Mouse (Mus musculus): ENCODE measurements around the gene Prl2c1. TPM values are rescaled to one million over a fixed set of nuclear protein-coding genes. Genes with fewer than 3 reads are reported as not detected.
"Not testable (repeated sequence)": the region's sequence is repeated elsewhere in the genome, so short reads cannot be mapped to it uniquely, and the experiment has no call there.

Prl2c1 gene
- not detected in 2 replicates for polyA plus RNA-seq (2015; fragmentation: Nextera tagmentation; extraction: Ambion mirVana)

DNA sequence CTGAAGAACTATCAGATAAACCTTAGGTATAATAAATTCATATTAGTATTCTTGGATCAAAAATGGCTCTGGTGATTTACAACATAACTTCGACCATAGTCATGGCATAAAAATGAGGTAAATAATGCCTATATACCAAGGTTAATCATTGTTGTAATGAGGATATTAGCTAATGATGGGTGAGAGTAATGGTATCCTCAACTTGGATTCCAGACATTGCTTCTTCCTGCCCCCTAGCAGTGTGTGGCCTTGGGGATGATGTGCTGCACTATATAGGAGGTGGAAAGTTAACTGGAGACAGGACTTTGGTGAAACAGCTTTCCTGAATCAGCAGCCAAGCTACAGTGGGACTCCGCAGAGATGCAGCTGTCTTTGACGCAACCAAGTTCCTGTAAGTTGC lies at the start of gene Prl2c1:
TSS of gene Prl2c1 (plus strand) at position 301 of the 400 bp plus-strand sequence.
- Histone ChIP-seq H3K9me3 (no peaks in the 10 kb centered on the region), H3K36me3 (no peaks in the 10 kb centered on the region), H3K4me3 (replicated peaks) (no peak within 1 kb of the TSS), H3K27me3 (no peaks in the 10 kb centered on the region), H3K27ac (no peak within 1 kb of the TSS), H3K9ac (replicated peaks) (no peak within 1 kb of the TSS), H3K4me2 (replicated peaks) (no peak within 1 kb of the TSS), H3K4me1 (replicated peaks) (no peaks in the 10 kb centered on the region)
- ATAC-seq = no peak
- 93% methylated on average over 3 of the region's 3 CpGs for WGBS

DNA sequence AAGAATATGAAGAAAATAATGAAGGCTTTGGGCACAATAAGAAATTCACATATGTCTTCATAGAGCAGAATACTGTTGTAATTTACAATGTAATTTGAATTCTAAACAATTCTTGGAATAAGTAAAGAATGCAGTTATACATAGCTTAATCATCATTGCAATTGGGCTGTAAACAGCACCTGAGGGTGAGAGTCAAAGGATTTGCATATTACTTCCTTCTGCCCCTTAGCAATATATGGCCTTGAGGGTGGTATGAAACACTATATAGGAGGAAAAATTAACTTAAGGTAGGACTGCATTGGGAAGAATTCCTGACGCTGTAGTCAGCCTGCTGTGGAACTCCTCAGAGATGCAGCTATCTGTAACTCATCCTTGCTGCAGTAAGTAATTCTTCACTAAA lies 47.8 kb upstream of the Prl2c1 start, which contains the start of gene Prl2a1:
TSS of gene Prl2a1 (plus strand) at position 301 of the 400 bp plus-strand sequence.
- no peak for ATAC-seq
- WGBS = 90% methylated on average over 1 of the region's 1 CpGs
- no peak within 1 kb of the TSS for H3K4me3 ChIP-seq (replicated peaks)

DNA sequence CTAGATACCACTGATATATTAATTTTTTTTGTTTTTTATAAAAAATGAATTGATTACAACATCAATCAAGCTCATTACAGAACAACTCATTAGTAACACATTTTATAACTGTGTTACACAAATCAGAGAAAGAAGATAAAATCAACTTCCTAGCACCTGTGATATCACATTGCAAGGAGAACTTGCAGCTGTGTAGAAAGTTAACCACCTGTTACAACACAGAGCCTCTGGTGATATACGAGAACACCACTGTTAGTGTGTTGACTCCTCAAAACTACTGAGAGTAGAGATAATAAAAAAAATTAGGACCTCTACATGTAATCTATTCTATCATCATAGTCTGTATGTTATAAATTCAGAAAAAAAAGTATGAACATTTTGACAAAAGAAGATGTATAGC lies 46.4 kb upstream of the Prl2c1 start:
- WGBS = 89% methylated on average over 1 of the region's 1 CpGs
- ATAC-seq = no peak

More for the DNA sequence above, 47.8 kb upstream of the Prl2c1 start, which contains the start of gene Prl2a1:
- Histone ChIP-seq H3K27me3 (no peaks in the 10 kb centered on the region), H3K9ac (replicated peaks) (no peak within 1 kb of the TSS), H3K4me1 (replicated peaks) (no peaks in the 10 kb centered on the region), H3K36me3 (no peaks in the 10 kb centered on the region), H3K27ac (no peak within 1 kb of the TSS), H3K4me2 (replicated peaks) (no peak within 1 kb of the TSS), H3K9me3 (no peaks in the 10 kb centered on the region)

DNA sequence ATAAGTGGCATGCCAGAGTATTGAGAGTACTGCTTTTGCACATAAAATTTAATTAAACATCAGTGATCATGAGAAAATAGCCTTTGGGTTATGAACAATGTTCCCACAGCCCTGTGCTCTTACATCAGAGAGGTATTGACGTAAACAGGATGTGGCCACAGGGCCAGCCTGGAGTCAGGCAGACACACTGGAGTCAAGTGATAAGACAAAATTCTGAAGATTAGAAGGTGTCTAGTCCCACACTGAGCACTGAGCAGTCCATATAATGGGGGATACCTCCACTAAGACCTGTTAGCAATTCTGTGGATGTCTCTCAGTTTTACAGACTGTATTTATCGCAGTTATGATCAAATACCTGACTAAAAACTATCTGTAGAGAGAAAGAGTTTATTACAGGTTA lies 55.1 kb downstream of the Prl2c1 start:
- ATAC-seq; H3K4me2 ChIP-seq (replicated peaks); H3K27me3 ChIP-seq; H3K9ac ChIP-seq (replicated peaks); H3K9me3 ChIP-seq; H3K4me1 ChIP-seq (replicated peaks); H3K27ac ChIP-seq; H3K36me3 ChIP-seq; H3K4me3 ChIP-seq (replicated peaks): not testable (repeated sequence)
- WGBS = 95% methylated on average over 2 of the region's 2 CpGs

More for the DNA sequence above, 46.4 kb upstream of the Prl2c1 start:
- Histone ChIP-seq H3K27me3 (no peaks in the 10 kb centered on the region), H3K4me2 (replicated peaks) (no peak overlapping the region), H3K27ac (no peak overlapping the region), H3K9me3 (no peaks in the 10 kb centered on the region), H3K9ac (replicated peaks) (no peak overlapping the region), H3K4me3 (replicated peaks) (no peak overlapping the region), H3K36me3 (no peaks in the 10 kb centered on the region), H3K4me1 (replicated peaks) (no peaks in the 10 kb centered on the region)

Other genes starting within 250 kb of the Prl2c1 start
- not detected in 2 replicates for gene Prl7b1, start 238.8 kb upstream of the Prl2c1 start, polyA plus RNA-seq (2015; fragmentation: Nextera tagmentation; extraction: Ambion mirVana)
- gene Prl7a1, start 206.8 kb upstream of the Prl2c1 start, polyA plus RNA-seq (2015; fragmentation: Nextera tagmentation; extraction: Ambion mirVana) = not detected in 2 replicates
- not detected in 2 replicates for gene Prl7a2, start 181.3 kb upstream of the Prl2c1 start, polyA plus RNA-seq (2015; fragmentation: Nextera tagmentation; extraction: Ambion mirVana)
- gene Prl7d1, start 132.6 kb upstream of the Prl2c1 start, polyA plus RNA-seq (2015; fragmentation: Nextera tagmentation; extraction: Ambion mirVana) = not detected in 2 replicates
- not detected in 2 replicates for gene Prl7c1, start 68.5 kb upstream of the Prl2c1 start, polyA plus RNA-seq (2015; fragmentation: Nextera tagmentation; extraction: Ambion mirVana)
- gene Prl2a1, start 47.7 kb upstream of the Prl2c1 start, polyA plus RNA-seq (2015; fragmentation: Nextera tagmentation; extraction: Ambion mirVana) = not detected in 2 replicates
- not detected in 2 replicates for gene Prl4a1, start 166.9 kb downstream of the Prl2c1 start, polyA plus RNA-seq (2015; fragmentation: Nextera tagmentation; extraction: Ambion mirVana)

All from midbrain, embryonic 13.5 days (tissue).